Mouse (Mus musculus) bone marrow, adult 2 months (tissue): Measurements from ENCODE around the gene Nolc1.

Experiments
- CTCF ChIP-seq: fragments of 200-500 bp; IDR thresholded peaks from 2 replicates; pipeline ENCODE4 v1.5.1; 2011; ENCODE audit warnings: low read length, control low read depth; ENCODE audit not compliant: control insufficient read depth, insufficient read depth
- POLR2A ChIP-seq: fragments of 200-500 bp; IDR thresholded peaks from 2 replicates; pipeline ENCODE4 v1.6.1; 2011; ENCODE audit warnings: low read depth, mild to moderate bottlenecking, control low read depth, low read length, borderline replicate concordance; ENCODE audit not compliant: control insufficient read depth

DNA sequence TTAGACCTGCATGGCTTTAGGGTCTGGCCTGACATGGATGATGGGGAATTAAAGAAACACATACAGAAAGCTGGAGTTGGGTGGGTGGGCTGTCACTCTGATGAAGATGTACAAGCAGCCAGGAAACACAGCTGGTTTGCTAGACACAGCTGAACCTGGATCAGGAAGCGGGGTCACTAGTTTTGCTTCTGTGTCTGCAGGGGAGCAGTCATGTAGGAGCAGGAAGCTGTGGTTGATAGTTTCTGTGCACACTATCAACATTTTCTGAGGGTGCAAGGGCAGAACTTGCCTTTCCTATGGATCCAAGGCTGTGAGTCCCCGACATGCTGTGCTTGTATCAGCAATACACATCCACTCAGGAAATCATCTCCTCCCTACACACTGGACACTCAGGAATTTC is 25.2 kb upstream of the Nolc1 start:
- TF ChIP-seq CTCF, result no peak
- TF ChIP-seq POLR2A, result no peak
